Mouse (Mus musculus): ENCODE measurements around the gene Etfdh.

Gene Etfdh

DNA sequence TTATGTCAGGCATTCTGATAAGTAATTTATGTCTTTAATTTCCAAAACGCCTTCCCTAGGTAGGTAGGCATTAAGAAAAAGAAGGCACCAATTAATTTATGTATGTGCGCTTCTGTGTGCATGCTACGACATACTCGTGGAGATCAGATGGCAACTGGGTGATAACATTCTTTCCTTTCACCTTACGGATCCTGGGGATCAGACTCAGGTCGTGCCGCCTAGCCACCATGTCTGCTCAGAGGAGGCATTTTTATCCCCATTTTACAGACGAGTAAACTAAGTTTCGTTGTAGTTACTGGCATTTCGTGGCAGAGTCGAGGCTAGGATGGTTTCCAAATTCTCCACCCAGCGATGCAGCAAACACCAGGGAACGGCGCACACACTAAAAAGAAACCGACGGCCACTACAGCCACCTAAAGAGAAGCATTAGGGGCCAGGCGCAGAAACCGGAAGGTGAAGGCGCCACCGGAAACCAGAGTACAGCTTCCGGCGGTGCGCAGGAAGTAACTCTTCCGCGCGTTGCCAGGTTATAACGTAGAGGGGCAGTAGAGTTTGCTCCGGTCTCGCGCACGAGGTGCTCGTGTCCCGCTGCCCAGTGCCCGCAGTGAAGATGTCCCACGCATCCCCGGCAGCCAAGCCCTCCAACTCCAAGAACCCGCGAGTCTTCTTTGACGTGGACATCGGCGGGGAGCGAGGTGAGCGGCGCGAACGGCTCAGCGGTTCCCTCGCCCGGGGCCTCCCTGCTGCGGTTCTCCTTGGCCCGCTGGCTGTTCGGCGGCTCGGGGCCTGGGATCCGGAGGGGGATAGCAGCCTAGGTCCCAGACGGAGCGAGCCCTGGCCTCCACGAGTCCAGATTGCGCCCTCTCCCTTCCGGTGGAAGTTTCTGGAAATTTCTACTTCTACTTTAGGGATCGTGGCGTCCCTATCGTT, 38.2 kb downstream of the Etfdh start, which contains the start of gene Ppid:
Gene Ppid, plus strand, starts transcription at position 480 of the 930 bp plus-strand sequence.
- POLR2A ChIA-PET: interaction anchor here in 3 of 4 experiments (0.5 to 3.7 kb wide), 35 partner anchors 9 to 436 kb away, joined by 3 to 25 read pairs (median 3); partner anchors contain the start of genes Fnip2 (in 3 of the 3), 4930579G24Rik (in 2 of the 3) and Etfdh (in 2 of the 3)
- CTCF ChIA-PET: interaction anchor here in 2 of 4 experiments (0.5 to 1.3 kb wide), 3 partner anchors 218 to 575 kb away, joined by 3 read pairs; no protein-coding TSS in a partner anchor

DNA sequence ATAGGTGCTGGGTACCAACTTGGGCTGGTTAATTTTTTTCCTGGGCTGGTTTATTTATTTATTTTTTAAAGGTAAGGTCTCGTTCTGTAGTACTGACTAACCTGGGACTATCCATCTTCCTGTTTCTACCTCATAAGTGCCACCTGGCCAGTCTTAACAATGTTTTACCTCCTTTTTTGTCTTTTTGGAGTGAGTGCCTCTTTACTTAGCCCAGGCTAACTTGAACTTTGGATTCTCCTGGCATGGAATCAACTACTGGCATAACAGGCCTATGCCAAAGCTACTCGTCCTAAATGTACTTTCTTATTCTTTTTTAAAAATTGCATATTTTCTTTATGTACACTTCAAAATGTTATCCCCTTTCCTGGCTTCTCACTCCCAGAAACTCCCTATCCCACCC, 39.6 kb downstream of the Etfdh start:
- CTCF ChIA-PET: no interaction called here
- POLR2A ChIA-PET: interaction anchor here in 2 of 4 experiments (0.6 to 3.7 kb wide), 6 partner anchors 13 to 58 kb away, joined by 3 to 25 read pairs (median 6); partner anchors contain the start of genes Fnip2 (in 2 of the 2), 4930579G24Rik (in 1 of the 2) and Etfdh (in 1 of the 2)

DNA sequence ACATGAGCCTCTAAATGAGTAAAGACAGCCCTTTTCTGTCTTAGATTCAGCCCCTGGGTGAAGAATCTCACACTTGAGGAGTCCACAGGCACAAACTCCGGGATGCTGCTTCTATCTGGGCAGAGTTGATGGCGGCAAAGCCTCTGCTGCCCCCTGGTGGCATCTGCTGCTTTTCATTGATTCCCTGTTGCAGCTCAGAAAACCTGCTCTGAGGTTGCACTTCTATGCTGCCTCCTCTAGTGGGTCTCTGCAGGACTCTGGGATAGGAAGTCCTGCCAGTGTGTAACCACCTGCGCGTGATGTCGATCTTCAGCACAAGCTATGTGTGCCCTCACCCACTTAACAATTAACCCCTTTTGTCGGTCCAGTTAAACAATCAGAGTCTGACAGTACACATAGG, 42.5 kb downstream of the Etfdh start:
- CTCF ChIA-PET: interaction anchor here (0.6 to 3.0 kb wide), 42 partner anchors 8 to 627 kb away, joined by 3 to 21 read pairs (median 4); partner anchors contain the start of genes Fnip2 (in 3 of the 4) and 4930579G24Rik (in 2 of the 4)

GRCm38 (mm10) chr3:79579891-79580575, 49.3 kb downstream of the Etfdh start:
- POLR2A ChIA-PET: interaction anchor here in 2 of 4 experiments (1.0 to 1.3 kb wide), 2 partner anchors 11 to 27 kb away, joined by 3 read pairs; partner anchors contain the start of gene Ppid (in 1 of the 2)
- CTCF ChIA-PET: interaction anchor here in 2 of 4 experiments (0.8 to 1.5 kb wide), 2 partner anchors 25 to 378 kb away, joined by 3 to 4 read pairs; no protein-coding TSS in a partner anchor

More for the DNA sequence above, 42.5 kb downstream of the Etfdh start:
- POLR2A ChIA-PET: interaction anchor here in 3 of 4 experiments (0.5 to 3.2 kb wide), 40 partner anchors 9 to 385 kb away, joined by 3 to 28 read pairs (median 3); partner anchors contain the start of genes Etfdh (in 3 of the 3), Fnip2 (in 3 of the 3) and 4930579G24Rik (in 2 of the 3)

DNA sequence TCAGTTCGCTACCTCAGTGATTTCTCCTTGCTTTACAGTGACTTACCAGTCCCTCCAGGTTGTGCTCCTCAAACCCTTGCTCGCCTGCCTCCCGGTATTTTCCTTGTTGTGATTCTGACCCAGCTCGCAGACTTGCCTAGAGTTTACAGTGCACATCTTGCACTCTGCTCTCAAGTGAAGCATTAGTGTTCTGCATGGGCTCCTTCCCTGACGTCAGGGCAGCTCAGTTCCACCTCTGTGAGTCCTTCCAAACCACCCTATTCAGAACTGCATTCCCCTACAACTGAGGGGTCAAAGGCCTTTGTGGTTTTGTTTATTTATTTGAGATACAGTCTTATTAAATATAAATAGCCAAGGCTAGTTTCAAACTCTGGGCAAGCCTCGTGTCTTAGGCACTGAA, 51.1 kb downstream of the Etfdh start:
- ChIA-PET POLR2A (interaction anchor here in 2 of 4 experiments (2.2 to 3.8 kb wide), 2 partner anchors 10 kb away, joined by 10 to 22 read pairs; partner anchors contain the start of gene Fnip2 (in 2 of the 2)), CTCF (interaction anchor here in 1 of 4 experiments (0.8 to 1.3 kb wide), 2 partner anchors 9 to 10 kb away, joined by 3 to 4 read pairs; partner anchors contain the start of gene Fnip2)

DNA sequence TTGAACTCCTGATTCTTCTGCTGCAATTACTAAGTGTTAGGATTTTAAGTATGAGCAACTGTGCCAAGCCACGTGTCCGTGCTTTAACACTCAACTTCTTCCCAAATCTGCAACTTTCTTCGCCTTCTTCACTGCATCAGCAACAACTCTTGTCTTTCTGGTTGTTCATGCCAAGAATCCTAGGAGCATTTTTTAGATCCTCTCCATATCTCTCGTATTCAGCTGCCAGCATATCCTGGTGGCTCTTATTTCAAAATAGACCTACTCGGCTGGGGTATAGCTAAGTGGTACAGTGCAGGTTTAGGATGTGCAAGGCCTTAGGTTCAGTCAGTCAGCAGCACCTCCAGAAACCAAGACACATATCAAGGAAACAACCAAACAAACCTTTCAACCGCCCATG, 51.7 kb downstream of the Etfdh start:
- ChIA-PET POLR2A (interaction anchor here in 2 of 4 experiments (0.5 to 3.8 kb wide), 7 partner anchors 9 to 264 kb away, joined by 4 to 22 read pairs (median 6); partner anchors contain the start of genes Fnip2 (in 2 of the 2), 4930579G24Rik (in 1 of the 2) and Etfdh (in 1 of the 2)), CTCF (interaction anchor here in 2 of 4 experiments (0.7 to 1.3 kb wide), 2 partner anchors 10 to 74 kb away, joined by 3 to 9 read pairs; partner anchors contain the start of gene Fnip2 (in 1 of the 2))

GRCm38 (mm10) chr3:79576865-79577264, 52.4 kb downstream of the Etfdh start:
- POLR2A ChIA-PET: interaction anchor here (0.5 to 3.8 kb wide), 16 partner anchors 8 to 263 kb away, joined by 3 to 22 read pairs (median 4); partner anchors contain the start of genes Fnip2 (in 3 of the 4), Ppid (in 2 of the 4), 4930579G24Rik (in 1 of the 4) and Etfdh (in 1 of the 4)
- CTCF ChIA-PET: interaction anchor here in 1 of 4 experiments (1.3 to 1.4 kb wide), 2 partner anchors 10 to 53 kb away, joined by 5 to 6 read pairs; no protein-coding TSS in a partner anchor

DNA sequence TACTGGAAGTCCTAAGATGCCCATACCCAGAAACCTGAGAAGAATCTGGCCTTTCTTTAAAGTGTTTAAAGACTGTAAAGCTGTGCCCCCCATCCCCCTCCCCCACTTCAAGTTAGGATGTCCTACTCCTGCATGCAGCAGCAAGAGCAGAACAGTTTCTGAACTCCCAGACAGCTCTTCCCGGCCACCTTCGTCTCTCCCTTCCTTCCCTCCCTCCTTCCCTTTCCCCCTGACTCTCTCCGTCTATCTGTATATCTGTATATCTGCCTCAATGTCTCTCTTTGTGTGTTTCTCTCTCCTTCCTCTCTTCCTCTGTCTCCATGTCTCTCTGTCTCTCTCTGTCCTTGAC, 52.9 kb downstream of the Etfdh start:
- ChIA-PET POLR2A (interaction anchor here (0.6 to 3.8 kb wide), 15 partner anchors 8 to 53 kb away, joined by 3 to 22 read pairs (median 4); partner anchors contain the start of genes Fnip2 (in 3 of the 4), Ppid (in 2 of the 4), 4930579G24Rik (in 1 of the 4) and Etfdh (in 1 of the 4)), CTCF (interaction anchor here in 1 of 4 experiments (1.3 to 1.4 kb wide), 2 partner anchors 10 to 52 kb away, joined by 5 to 6 read pairs; no protein-coding TSS in a partner anchor)

GRCm38 (mm10) chr3:79575576-79576467, 53.5 kb downstream of the Etfdh start:
- CTCF ChIA-PET: interaction anchor here in 1 of 4 experiments (1.3 to 1.4 kb wide), 2 partner anchors 11 to 52 kb away, joined by 5 to 6 read pairs; no protein-coding TSS in a partner anchor

DNA sequence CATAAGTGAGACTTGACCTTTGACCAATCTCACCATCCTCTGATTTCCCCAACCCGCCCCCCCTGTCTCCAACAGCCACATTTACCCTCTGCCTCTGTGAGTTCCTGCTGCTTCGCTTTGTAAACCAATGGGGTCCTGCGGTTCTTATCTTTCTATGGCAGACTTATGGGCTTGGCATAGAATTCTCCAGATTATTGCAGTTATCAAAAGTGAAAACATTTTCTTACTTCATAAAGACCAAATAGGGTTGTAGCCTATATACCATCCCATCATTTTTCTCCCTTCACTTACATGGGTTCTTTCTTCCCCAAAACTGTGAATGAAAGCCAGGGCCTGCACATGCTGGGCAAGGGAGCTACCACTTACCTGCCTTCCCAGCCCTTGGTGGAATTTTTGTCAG, 55.0 kb downstream of the Etfdh start:
- ChIA-PET CTCF (interaction anchor here in 2 of 4 experiments (0.6 to 1.5 kb wide), 3 partner anchors 13 to 377 kb away, joined by 3 to 9 read pairs (median 4); no protein-coding TSS in a partner anchor), POLR2A (interaction anchor here in 1 of 4 experiments (0.7 kb wide), 1 partner anchor 28 kb away, joined by 3 read pairs; no protein-coding TSS in a partner anchor)

More at GRCm38 (mm10) chr3:79575576-79576467, 53.5 kb downstream of the Etfdh start:
- POLR2A ChIA-PET: interaction anchor here in 3 of 4 experiments (0.7 to 3.8 kb wide), 18 partner anchors 7 to 63 kb away, joined by 3 to 22 read pairs (median 4); partner anchors contain the start of genes Fnip2 (in 3 of the 3), 4930579G24Rik (in 2 of the 3), Etfdh (in 2 of the 3) and Ppid (in 2 of the 3)

GRCm38 (mm10) chr3:79573376-79573775, 55.9 kb downstream of the Etfdh start:
- ChIA-PET POLR2A (interaction anchor here in 2 of 4 experiments (1.5 to 2.4 kb wide), 2 partner anchors 14 to 55 kb away, joined by 3 to 8 read pairs; partner anchors contain the start of genes 4930579G24Rik (in 1 of the 2) and Etfdh (in 1 of the 2)), CTCF (interaction anchor here in 3 of 4 experiments (0.6 to 1.5 kb wide), 4 partner anchors 14 to 631 kb away, joined by 3 to 4 read pairs (median 4); no protein-coding TSS in a partner anchor)

DNA sequence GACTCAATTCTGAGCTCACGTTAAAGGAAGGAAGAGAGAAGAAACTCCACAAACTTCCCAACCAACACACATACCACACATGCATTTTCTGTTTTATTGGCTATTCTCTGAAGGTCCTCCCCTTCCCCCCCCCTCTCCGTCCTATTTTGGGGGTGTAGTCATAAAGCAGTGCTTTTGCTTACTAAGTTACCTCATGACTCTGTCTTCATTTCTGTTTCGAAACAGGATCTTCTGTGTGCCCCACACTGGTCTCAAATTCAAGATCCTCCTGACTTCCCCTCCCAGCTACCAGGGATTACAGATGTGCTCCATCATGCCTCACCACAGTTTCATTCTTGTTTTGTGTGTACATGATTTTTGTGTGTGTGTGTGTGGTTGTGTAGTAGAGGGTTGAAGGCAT, 56.9 kb downstream of the Etfdh start:
- CTCF ChIA-PET: interaction anchor here in 1 of 4 experiments (0.7 kb wide), 1 partner anchor 14 kb away, joined by 3 read pairs; no protein-coding TSS in a partner anchor
- POLR2A ChIA-PET: interaction anchor here in 2 of 4 experiments (0.9 to 2.4 kb wide), 7 partner anchors 9 to 56 kb away, joined by 3 to 8 read pairs (median 4); partner anchors contain the start of genes 4930579G24Rik (in 1 of the 2), Etfdh (in 1 of the 2) and Ppid (in 1 of the 2)

- ChIA-PET CTCF (interaction anchor here (0.6 to 3.1 kb wide), 10 partner anchors 9 to 777 kb away, joined by 3 to 15 read pairs (median 5); partner anchors contain the start of gene 4930579G24Rik (in 1 of the 4)), POLR2A (interaction anchor here in 3 of 4 experiments (0.6 to 4.4 kb wide), 28 partner anchors 8 to 367 kb away, joined by 3 to 97 read pairs (median 10); partner anchors contain the start of genes Ppid (in 2 of the 3), 4930579G24Rik (in 1 of the 3) and Etfdh (in 1 of the 3))
These were observed 60.0 kb downstream of the Etfdh start for GRCm38 (mm10) chr3:79569351-79569681.

- POLR2A ChIA-PET: interaction anchor here (0.5 to 4.4 kb wide), 55 partner anchors 8 to 1652 kb away, joined by 3 to 97 read pairs (median 6); partner anchors contain the start of genes 4930579G24Rik (in 3 of the 4), Etfdh (in 2 of the 4) and Ppid (in 2 of the 4)
- CTCF ChIA-PET: interaction anchor here (0.6 to 3.1 kb wide), 17 partner anchors 9 to 776 kb away, joined by 3 to 15 read pairs (median 3); partner anchors contain the start of gene 4930579G24Rik (in 1 of the 4)
These were observed 60.5 kb downstream of the Etfdh start for GRCm38 (mm10) chr3:79568629-79569350.

All from embryonic stem cell, embryonic (primary cell).